Mouse (Mus musculus): Measurements from ENCODE around the gene 9930022D16Rik. TPM values are rescaled to one million over a fixed set of nuclear protein-coding genes. Genes with fewer than 3 reads are reported as not detected.

Gene 9930022D16Rik
- polyA plus RNA-seq, 1 experiment, result not detected

GRCm38 (mm10) chr11:109416709-109417420, 3.1 kb downstream of the 9930022D16Rik start:
- DNase-seq, result no peak
- Histone ChIP-seq H3K4me1 (ENCODE audit: control insufficient read depth, insufficient read depth, low read length) (peaks cover 3% of the 10 kb centered on the region; the same call in 1 of the 2 replicates), H3K4me3 (ENCODE audit: insufficient read depth, low read depth, low read length) (no peak overlapping the region), H3K27ac (ENCODE audit: insufficient read depth, low read depth, low read length) (no peak overlapping the region), H3K27me3 (replicated peaks; ENCODE audit: control insufficient read depth, insufficient read depth, low read length) (no peaks in the 10 kb centered on the region), H3K36me3 (ENCODE audit: control insufficient read depth, insufficient read depth, low read length) (no peaks in the 10 kb centered on the region)
- 48% methylated on average over 8 of the region's 8 CpGs for WGBS
- no peak for TF ChIP-seq POLR2A (IDR thresholded peaks at IDR 0.05; ENCODE audit: low read depth, low read length)

DNA sequence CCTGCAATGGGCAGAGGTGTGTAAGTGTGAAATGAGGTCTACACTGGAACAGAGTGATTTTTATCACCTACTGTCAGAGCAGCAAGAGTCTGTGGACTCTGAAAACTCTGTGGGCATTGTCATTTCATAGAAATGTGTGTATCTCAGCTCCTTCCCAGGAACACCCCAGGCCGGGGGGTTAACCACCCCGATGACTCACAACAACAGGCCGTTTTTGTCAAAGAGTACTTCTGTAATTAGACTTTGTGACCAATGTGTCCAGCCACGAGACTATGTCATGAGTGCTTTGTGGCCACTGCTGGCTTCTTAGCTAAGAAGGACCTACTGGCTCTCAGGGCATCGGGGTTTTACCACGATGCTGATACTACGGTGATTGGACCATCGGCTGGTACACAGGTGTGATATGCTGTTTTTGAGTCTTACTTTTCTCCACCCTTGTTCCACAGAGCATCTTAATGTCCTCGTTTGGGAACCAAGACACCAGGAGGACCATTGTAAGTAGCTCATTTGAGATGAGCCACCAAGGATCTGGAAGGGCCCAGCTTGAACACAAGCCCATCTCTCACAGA, 3.8 kb downstream of the 9930022D16Rik start:
- 75% methylated on average over 9 of the region's 9 CpGs for WGBS
- Histone ChIP-seq H3K36me3 (ENCODE audit: control insufficient read depth, insufficient read depth, low read length) (no peaks in the 10 kb centered on the region), H3K27ac (ENCODE audit: insufficient read depth, low read depth, low read length) (no peak overlapping the region), H3K27me3 (replicated peaks; ENCODE audit: control insufficient read depth, insufficient read depth, low read length) (no peaks in the 10 kb centered on the region), H3K4me3 (ENCODE audit: insufficient read depth, low read depth, low read length) (no peak overlapping the region), H3K4me1 (ENCODE audit: control insufficient read depth, insufficient read depth, low read length) (peaks cover 3% of the 10 kb centered on the region; the same call in 1 of the 2 replicates)
- TF ChIP-seq CTCF (conservative IDR thresholded peaks at IDR 0.05; ENCODE audit: insufficient read depth, insufficient read length, low read depth, low read length) (no peak), POLR2A (IDR thresholded peaks at IDR 0.05; ENCODE audit: low read depth, low read length) (no peak)
- DNase-seq, result no peak

DNA sequence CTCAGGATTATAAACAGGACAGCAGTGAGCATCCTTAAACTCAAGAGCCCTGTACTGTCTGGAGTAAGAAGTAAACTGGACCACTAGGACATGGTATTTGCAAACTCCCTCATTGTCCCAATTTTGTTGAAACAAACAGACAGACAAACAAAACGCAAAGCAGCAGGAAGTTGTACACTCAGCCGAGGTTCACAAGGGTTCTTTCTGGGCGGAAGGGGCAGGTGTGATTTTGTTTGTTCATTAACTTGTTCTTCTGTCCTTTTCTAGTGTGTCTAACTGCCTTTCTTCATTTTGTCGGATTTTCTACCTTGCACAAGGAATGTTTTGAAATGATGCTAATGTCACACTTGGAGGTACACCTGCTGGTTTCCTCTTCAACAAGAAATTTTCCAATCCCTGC, 5.7 kb downstream of the 9930022D16Rik start:
- peak; percentile 31 for DNase-seq
- Histone ChIP-seq H3K27ac (ENCODE audit: insufficient read depth, low read depth, low read length) (no peak overlapping the region), H3K4me3 (ENCODE audit: insufficient read depth, low read depth, low read length) (no peak overlapping the region), H3K36me3 (ENCODE audit: control insufficient read depth, insufficient read depth, low read length) (no peaks in the 10 kb centered on the region), H3K4me1 (ENCODE audit: control insufficient read depth, insufficient read depth, low read length) (peaks cover 3% of the 10 kb centered on the region; the same call in 1 of the 2 replicates), H3K27me3 (replicated peaks; ENCODE audit: control insufficient read depth, insufficient read depth, low read length) (no peaks in the 10 kb centered on the region)
- TF ChIP-seq CTCF (conservative IDR thresholded peaks at IDR 0.05; ENCODE audit: insufficient read depth, insufficient read length, low read depth, low read length), result no peak
- TF ChIP-seq POLR2A (IDR thresholded peaks at IDR 0.05; ENCODE audit: low read depth, low read length), result no peak
- 32% methylated on average over 4 of the region's 4 CpGs for WGBS

GRCm38 (mm10) chr11:109419961-109420566, 6.3 kb downstream of the 9930022D16Rik start:
- H3K4me3 ChIP-seq (ENCODE audit: insufficient read depth, low read depth, low read length), result no peak overlapping the region
- H3K27me3 ChIP-seq (replicated peaks; ENCODE audit: control insufficient read depth, insufficient read depth, low read length), result no peaks in the 10 kb centered on the region
- WGBS, result 32% methylated on average over 16 of the region's 16 CpGs
- no peak overlapping the region for H3K27ac ChIP-seq (ENCODE audit: insufficient read depth, low read depth, low read length)
- no peak for DNase-seq
- TF ChIP-seq CTCF (conservative IDR thresholded peaks at IDR 0.05; ENCODE audit: insufficient read depth, insufficient read length, low read depth, low read length) (no peak), POLR2A (IDR thresholded peaks at IDR 0.05; ENCODE audit: low read depth, low read length) (no peak)
- no peaks in the 10 kb centered on the region for H3K36me3 ChIP-seq (ENCODE audit: control insufficient read depth, insufficient read depth, low read length)
- H3K4me1 ChIP-seq (ENCODE audit: control insufficient read depth, insufficient read depth, low read length), result peaks cover 3% of the 10 kb centered on the region; the same call in 1 of the 2 replicates

DNA sequence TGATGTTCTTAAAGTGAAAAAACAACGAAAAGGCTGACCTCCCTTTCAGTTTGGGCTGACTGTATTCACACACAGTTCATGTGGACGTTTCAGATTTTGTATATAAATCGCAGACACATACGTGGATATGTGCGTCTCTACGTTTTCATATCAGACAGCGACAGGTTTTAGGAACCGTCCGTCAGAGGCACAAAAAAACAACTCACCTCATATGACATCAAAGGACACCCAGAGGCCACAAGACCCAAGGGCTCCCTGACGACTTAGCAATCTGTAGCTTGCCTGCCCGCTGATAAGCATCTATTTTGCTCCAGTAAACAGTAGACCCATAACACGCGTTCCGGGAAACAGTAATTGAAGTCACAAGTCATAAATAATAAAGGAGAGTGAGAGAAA, 6.8 kb downstream of the 9930022D16Rik start:
- no peak for TF ChIP-seq POLR2A (IDR thresholded peaks at IDR 0.05; ENCODE audit: low read depth, low read length)
- no peak for TF ChIP-seq CTCF (conservative IDR thresholded peaks at IDR 0.05; ENCODE audit: insufficient read depth, insufficient read length, low read depth, low read length)
- H3K27ac ChIP-seq (ENCODE audit: insufficient read depth, low read depth, low read length), result no peak overlapping the region
- no peak for DNase-seq
- no peak overlapping the region for H3K4me3 ChIP-seq (ENCODE audit: insufficient read depth, low read depth, low read length)
- H3K27me3 ChIP-seq (replicated peaks; ENCODE audit: control insufficient read depth, insufficient read depth, low read length), result no peaks in the 10 kb centered on the region
- no peaks in the 10 kb centered on the region for H3K36me3 ChIP-seq (ENCODE audit: control insufficient read depth, insufficient read depth, low read length)
- H3K4me1 ChIP-seq (ENCODE audit: control insufficient read depth, insufficient read depth, low read length), result peaks cover 3% of the 10 kb centered on the region; the same call in 1 of the 2 replicates
- 77% methylated on average over 14 of the region's 14 CpGs for WGBS

DNA sequence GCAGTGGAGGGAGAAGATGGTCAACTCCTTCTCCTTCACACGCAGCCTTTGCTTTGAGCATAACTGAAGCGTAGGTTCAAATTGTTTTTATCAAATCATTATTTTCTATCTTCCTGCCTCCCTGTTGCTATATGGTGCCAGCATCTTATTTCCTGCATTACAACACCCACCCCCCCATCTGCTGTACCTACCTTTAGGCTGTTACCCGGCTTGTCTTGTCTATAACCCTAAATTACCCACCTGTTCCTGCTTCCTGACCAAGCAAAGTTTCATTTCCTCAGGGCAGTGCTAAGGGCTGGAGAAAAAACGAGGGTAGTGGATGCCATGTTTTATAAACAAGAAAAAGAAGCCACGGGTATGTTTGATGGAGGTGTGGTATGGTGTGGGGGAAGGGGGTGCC, 7.5 kb downstream of the 9930022D16Rik start:
- no peak for TF ChIP-seq CTCF (conservative IDR thresholded peaks at IDR 0.05; ENCODE audit: insufficient read depth, insufficient read length, low read depth, low read length)
- no peak for TF ChIP-seq POLR2A (IDR thresholded peaks at IDR 0.05; ENCODE audit: low read depth, low read length)
- no peak for DNase-seq
- WGBS, result 80% methylated on average over 5 of the region's 5 CpGs
- H3K27me3 ChIP-seq (replicated peaks; ENCODE audit: control insufficient read depth, insufficient read depth, low read length), result no peaks in the 10 kb centered on the region
- no peak overlapping the region for H3K4me3 ChIP-seq (ENCODE audit: insufficient read depth, low read depth, low read length)
- H3K27ac ChIP-seq (ENCODE audit: insufficient read depth, low read depth, low read length), result no peak overlapping the region
- H3K36me3 ChIP-seq (ENCODE audit: control insufficient read depth, insufficient read depth, low read length), result no peaks in the 10 kb centered on the region
- H3K4me1 ChIP-seq (ENCODE audit: control insufficient read depth, insufficient read depth, low read length), result peaks cover 3% of the 10 kb centered on the region; the same call in 1 of the 2 replicates

DNA sequence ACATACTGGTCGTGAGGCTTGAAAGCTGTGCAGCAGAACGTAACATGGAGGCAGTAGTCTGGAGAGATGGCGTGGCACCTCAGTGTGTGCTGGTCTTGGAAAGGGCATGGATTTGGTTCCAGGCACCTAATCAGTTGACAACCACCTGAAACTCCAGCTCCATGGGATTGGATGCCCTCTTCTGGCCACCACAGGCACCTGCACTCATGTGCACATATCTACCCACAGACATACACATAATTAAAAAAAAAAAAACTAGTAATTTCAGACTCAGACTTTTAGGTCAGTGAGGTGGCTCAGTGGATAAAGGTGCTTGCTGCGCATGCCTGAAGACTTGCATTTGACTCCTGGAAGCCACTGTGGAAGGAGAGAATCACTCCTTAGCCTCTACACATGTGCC, 8.5 kb downstream of the 9930022D16Rik start:
- H3K27ac ChIP-seq (ENCODE audit: insufficient read depth, low read depth, low read length), result no peak overlapping the region
- H3K36me3 ChIP-seq (ENCODE audit: control insufficient read depth, insufficient read depth, low read length), result no peaks in the 10 kb centered on the region
- no peak for DNase-seq
- peaks cover 3% of the 10 kb centered on the region; the same call in 1 of the 2 replicates for H3K4me1 ChIP-seq (ENCODE audit: control insufficient read depth, insufficient read depth, low read length)
- WGBS, result over 99% methylated on average over 4 of the region's 4 CpGs
- no peak overlapping the region for H3K4me3 ChIP-seq (ENCODE audit: insufficient read depth, low read depth, low read length)
- H3K27me3 ChIP-seq (replicated peaks; ENCODE audit: control insufficient read depth, insufficient read depth, low read length), result no peaks in the 10 kb centered on the region
- TF ChIP-seq POLR2A (IDR thresholded peaks at IDR 0.05; ENCODE audit: low read depth, low read length) (no peak), CTCF (conservative IDR thresholded peaks at IDR 0.05; ENCODE audit: insufficient read depth, insufficient read length, low read depth, low read length) (no peak)
